Mouse (Mus musculus): Measurements from ENCODE around the gene Tomm40.

- TF ChIP-seq CTCF (IDR thresholded peaks at IDR 0.05; ENCODE audit: borderline replicate concordance, control insufficient read depth, extremely low read depth, insufficient read depth, low read length, poor library complexity) (no peak), POLR2A (IDR thresholded peaks at IDR 0.05; ENCODE audit: control insufficient read depth, extremely low read depth, insufficient read depth, low read length, poor library complexity) (no peak)
Observed at GRCm38 (mm10) chr7:19726541-19726940, 11.3 kb upstream of the Tomm40 start.

Data from thymus, adult 2 months (tissue).